Mouse (Mus musculus) layer of hippocampus, postnatal 14 days (tissue): ENCODE data around the gene Tmem178. TPM values are rescaled to one million over a fixed set of nuclear protein-coding genes. Genes with fewer than 3 reads are reported as not detected.

Experiments used
- DNase-seq, 2 experiments: peaks; one replicate each; pipeline ENCODE4 v3.0.0; 2021 to 2022; ENCODE audit warnings: low spot score in 2 of 2, mixed read lengths in 1 of 2
- total RNA-seq, 2 experiments: library from RNA; stranded (reverse); gene quantifications; 2 replicates each; pipeline ENCODE4 v1.2.3; 2021

Gene Tmem178
- total RNA-seq, 2 experiments from 2014 or later, result 79.3 to 93.2 TPM

DNA sequence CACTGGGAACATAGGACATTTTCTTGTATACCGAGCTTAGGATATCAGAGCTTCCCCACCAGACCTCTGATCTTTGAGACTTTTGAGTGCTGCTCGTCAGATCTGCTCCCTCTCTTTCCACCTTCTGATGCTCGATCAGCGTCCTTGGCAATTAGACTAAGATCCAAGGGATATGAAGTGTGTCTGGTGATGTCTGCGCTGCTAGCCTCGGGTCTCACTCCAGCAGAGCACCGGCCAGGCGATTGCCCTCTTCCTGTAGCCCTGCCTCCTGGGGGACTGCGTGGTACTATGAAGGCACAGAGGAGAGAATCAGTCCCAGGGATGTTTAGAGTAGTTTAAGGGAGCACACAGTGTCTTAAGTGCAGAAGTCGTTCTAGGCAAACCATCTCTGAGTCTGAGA lies 38.5 kb downstream of the Tmem178 start:
- DNase-seq, result no peak

DNA sequence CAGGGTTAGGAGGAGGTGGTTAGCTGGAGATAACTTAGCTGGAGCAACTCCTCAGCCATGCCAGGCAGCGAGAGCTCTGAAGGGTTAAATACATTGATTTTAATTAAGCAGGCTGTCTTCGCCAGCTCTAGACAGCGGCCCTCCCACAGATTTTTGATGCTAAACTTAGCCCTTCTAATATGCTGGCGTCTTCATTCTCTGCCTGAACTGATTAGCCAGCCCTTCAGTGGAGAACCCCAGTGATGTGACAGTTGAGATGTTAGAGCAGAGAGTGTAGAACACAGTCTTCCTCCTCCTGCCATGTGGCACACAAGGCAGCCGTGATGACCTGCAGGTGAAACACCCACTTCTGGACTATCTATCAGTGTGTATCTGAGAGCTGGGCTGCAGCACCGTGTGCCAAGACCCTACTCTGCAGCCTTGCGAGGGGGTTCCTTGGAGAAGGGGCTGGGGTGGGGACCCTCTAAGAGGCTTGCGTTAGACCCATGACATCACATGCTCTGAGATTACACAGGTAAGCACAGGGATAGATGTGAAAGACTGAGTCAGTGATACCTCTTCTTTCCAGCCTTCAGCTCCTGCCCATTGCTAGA lies 47.2 kb downstream of the Tmem178 start:
- no peak for DNase-seq

DNA sequence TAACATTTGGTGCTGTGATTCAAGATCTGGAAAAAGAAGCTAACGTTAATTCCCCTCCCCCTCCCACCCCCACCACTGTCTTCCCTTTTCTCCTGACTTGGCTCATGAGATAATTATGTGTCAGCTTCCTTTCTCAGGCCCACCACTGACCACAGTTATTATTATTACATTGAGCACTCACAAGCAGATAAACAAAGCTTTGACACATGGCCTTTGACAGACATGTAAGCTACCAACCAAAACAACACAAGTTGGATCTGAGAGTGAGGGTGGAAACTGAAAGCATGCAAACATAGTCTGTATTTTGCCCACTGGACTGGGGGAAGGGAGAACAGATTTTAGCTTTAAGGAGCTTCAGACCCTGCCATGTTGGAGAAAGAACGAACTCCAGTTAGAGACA lies 52.8 kb downstream of the Tmem178 start:
- DNase-seq, result no peak

DNA sequence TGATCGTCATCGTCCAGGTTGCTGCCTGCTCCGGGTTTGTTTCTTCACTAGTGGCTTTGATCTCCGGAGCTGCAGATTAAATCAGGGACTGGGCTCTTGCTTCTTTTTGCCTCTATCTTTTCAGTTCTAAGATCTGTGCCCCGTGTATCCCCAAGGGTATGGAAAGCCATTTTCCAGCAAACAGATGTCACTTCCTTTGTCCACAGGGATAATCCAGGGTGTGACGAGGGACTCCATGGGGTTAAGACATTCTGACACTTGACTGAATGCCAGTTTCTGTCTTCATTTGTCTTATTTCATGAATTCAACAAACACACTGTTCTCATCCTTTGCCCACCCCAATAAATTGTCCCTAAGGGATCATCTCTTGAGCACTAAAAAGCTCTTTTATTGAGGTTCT lies 54.5 kb downstream of the Tmem178 start:
- no peak for DNase-seq

DNA sequence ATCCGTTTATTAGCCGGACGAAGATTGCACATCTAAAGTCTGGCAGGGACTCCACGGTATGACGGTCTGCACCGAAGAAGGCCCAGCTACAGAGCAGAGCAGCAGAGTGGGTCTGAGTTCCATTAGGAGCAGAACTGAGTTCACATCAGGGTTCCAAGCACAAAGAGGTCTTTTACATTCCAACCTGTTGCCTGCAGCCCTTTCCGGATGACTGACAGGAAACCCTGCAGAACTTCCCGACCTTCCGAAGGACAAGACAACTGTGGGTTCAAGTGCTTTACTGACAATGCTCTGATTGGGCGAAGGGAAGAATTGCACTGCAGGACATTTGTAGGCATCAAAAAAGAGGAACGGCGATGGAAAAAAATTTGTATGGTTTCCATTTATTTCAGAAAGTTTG lies 56.6 kb downstream of the Tmem178 start:
- DNase-seq, result no peak

DNA sequence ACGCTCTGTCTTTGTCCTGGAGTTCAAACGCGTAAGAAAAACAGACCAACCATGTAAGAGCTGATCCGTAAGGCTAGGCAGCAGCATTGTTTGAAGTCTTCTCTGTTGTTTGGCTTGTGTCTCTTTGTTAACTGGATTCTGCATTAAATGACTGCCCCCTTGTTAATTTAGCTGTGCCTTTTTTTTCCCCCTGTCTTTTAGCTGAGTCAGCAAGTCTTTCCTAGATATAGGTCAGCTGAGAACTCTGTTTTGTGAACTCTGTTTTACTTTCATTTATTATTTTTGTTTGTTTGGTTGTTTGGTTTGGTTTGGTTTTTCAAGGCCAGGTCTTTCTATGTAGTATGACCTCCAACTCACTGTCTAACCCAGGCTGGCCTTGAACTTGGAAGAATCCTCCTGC lies 57.2 kb downstream of the Tmem178 start:
- DNase-seq, result no peak

DNA sequence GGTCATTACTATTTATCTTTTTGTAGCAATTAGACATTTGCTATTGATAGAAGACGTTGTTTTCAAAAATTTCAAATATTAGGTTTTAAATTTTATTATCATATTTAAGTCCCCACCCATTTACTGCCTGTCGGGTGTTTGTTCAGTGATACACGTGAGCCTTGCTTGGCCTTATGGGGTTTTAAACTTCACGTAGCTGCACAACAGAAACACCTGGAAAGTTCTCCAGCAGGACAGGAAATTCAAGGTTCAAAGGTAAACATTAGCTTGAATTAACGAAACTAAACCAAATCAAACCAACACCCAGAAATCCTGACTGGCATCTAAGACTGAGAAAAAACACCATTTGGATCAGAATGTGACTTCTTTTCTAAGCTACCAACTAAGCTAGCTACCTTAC lies 57.7 kb downstream of the Tmem178 start:
- no peak for DNase-seq

DNA sequence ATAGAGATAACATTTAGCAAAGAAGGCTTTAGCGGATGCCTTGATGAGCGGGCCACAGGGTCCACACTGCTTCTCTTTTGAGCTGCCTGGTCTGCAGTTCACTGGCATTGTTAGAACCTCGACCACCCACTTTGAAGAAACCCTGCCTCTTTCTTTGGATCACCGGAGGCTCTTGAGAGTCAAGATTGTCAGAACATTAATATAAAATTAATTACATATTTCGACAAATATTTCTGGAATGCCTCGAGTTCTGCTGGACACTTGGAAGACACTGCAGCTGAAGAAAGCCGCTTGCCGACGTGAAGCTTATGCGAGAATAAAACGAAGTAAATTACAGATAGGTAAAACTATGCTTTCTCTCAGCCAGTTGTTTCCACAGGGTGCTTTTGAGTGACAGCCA lies 60.0 kb downstream of the Tmem178 start:
- DNase-seq, result no peak

DNA sequence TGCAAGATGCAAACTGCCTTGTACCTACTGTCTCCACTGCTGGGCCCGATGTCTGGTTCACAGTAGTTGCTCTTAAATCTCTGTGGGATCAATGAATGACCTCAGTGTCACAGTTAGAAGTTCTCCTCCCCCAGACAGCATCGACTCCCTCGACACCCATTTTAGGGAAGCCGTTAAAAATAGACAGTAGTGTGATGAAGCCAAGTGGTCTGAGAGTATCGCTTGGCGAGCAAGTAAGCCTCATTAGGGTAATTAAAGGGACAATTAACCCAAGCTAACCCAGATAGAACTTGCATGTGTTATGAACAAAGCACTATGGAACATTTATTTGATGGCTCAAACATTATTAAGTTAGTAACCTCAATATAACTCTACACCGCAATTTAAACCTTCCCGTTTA lies 60.9 kb downstream of the Tmem178 start:
- DNase-seq, result no peak

DNA sequence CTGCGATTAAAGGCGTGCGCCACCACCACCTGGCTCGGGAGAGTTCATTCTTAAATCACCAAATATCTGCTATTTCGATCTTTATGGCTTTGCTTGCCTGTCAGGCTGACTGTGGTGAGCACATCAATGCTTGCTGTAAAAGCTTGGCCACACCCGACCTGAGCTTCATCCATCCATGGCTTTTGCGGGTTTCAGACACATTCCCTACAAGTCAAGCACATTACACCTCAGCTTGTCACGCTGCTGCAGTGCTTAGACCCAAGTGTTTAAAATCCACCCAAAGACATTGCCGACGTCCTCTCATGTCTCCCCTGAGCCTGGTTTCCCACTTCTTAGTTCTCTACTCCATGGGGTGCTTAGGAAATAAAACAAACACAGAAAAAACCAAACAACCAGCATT lies 64.7 kb downstream of the Tmem178 start:
- DNase-seq, result no peak

DNA sequence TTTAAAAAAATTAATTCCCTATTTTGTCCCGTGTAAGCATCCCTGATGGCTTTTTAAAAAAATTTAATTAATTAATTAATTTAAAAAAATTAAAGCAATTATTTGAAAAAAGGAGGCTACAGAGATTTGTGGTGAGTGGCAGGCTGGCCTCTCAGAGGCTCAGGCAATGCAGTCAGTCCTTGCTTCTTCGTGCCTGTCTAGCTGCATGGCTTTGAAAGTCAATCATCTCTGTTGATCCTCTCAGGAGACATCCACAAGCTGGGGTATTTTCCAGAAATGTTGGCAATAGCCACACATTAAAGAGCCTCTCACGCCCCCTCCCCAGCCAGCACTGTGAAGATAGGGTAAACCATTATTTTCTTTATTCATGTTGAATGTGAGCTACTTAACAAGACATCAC lies 65.8 kb downstream of the Tmem178 start:
- DNase-seq, result no peak

DNA sequence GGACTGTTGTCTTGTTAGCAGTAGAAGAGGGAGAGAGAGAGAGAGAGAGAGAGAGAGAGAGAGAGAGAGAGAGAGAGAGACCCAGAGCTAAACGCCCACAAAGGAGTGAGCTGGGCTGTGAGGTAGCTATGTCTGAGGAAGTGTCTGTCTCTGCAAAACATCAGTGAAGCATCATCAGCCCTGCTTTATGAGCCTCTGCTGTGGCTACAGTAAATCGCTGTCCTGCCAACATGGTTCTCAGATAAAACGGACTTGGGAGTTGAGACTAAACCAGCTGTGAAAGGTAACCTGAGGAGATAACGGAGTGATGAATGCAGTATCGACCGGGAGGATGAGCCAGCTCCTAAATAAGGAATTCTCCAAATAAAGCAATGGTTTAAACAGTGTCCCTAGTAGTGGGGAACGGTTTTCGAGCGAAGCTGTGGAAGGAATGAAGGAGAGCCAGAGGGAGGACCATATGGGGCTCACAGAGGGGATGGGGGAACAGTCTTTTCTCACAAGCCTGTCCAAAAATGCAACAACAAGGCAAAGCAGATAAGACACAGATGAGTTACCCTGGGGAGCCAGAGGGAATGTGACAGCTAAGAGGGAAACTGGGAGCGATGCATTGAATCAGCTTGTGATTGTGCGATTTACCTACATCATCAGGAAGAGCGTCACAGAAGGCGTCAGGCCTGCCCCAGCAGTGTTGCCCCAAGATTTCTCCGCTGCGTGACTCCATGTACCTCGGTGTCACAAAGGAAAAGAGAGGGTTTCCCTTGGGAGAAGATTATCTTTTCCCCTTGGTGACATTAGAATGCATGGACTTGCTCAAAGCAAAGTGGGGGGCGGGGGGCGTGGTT lies 66.6 kb downstream of the Tmem178 start:
- peak; percentile 39 to 53 for DNase-seq

DNA sequence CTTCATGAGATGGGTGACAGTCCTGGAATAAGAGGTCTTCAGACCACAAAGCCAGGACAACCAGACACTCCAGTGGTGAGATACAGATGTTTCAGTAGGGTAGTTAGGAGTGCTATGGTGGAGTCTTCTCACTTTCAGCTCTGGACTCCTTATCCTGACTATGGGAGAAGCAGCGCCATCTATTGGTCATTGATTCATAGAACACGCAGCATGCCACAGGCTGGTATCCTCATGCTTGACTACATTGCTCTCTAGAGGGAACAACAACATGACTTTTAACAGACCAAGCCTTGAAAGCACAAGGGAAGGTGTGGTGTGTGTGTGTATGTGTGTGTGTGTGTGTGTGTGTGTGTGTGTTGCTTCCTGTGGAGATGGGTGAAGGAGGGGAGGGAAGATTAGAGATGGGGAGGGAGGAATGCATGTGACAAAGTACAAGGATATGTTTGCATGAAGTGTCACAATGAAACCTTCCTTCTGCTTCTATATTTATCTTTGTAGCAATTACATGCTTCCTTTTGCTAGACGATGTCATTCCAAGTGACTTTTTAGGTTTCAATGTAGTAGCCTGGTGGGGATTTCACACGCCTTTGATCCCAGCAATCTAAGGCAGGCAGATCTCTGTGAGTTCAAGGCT lies 71.5 kb downstream of the Tmem178 start:
- DNase-seq, result peak; percentile 31 to 79

DNA sequence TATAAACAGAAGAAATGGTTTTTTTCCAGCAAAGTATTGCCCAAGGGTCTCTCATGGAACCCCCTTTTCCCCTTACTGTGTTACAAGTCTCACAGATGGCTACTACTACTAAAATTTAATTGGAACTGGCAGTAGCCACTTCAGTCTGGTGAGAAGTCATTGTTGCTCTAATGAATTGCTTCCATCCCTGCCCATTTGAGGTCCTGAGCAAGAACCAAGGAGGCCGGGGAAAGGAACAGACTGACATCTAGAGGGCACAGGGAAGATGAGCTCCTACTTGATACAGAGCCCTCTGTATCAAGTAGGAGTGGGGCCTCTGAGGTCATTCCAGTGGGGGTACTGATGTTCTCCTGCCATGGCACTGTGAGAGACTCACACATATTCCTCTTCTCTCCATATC lies 72.7 kb downstream of the Tmem178 start:
- DNase-seq, result no peak

DNA sequence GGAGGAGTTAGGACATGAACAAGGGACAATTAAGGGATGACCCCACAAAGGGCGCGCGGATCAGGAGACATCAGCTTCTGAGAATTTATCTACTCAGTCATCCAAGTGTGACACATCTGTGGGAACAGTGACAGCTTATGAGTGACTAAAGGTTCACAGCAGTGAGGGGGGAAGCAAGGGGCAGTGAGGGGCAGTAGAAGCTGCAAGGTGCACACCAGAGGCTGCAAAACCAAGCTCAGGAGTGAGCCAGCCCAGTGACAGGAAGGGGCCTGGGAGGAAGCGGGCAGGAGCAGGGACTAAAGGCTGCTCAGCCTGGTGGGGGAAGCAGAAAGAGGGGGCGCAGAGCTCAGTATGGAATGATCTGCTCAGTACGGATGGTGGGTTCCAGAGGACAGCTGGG lies 82.9 kb downstream of the Tmem178 start:
- no peak for DNase-seq

DNA sequence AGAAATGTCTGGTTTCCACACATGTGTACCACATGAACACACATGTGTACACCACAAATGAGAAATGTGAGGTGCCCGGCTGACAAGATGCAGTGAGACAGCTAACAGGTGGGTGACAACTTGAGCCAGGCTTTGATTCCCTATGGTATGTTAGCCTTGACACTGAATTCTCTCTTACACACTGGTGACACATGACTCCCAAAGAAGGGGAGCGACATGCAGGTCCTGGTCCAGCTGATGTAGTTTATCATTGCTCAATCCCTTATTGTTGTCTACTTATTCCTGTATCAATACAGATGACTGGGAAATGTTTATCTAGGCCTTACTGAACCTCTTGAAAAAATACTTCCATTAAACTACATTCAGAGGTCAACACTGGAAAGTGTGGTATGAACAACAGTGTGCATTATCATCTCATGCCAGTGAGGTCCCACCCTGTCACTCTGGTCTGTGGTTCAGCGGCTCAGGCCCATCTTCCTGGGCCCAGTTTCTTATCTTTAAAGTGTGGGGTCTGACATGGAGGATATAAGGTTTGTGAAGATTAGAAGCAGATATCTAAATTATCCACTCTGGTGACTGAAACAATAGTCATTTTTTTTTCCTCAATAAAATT lies 87.5 kb downstream of the Tmem178 start:
- DNase-seq, result no peak

DNA sequence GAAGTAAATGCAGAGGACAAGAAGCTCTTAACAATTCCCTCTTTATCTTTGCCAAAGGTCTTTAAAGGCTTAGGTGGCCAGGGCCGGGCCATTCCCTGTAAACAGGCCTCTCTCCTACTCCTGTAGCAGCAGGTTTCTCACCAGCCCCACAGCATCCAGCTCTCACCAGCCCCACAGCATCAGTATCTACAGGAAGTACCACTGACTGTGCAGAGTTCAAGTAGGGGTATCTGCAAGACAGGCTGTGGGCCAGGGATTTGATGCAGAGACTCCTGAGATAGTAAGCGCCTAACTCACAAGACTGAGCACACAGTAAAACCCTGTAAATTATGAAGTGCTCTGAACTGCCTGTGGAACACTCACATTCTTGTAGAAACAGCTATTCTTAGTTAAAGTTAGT lies 88.5 kb downstream of the Tmem178 start:
- DNase-seq, result no peak

DNA sequence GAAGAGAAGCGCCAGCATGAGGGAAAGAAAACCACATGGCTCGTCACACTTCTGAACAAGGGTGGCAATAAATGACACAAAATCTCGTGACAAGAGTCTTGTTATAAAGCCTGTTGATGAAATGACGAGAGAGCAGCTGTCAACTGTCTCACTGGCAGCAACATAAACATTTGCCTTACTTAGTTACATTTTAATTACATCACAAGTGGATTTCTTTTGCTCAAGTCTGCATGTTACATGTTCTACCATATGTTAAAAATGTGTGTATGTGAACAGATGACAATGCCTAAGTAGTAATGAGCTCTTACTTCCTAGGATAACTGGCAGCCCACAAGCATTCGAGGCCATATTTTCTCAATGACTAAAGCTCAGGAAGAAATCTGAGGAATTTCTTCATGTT lies 90.9 kb downstream of the Tmem178 start:
- DNase-seq, result no peak

DNA sequence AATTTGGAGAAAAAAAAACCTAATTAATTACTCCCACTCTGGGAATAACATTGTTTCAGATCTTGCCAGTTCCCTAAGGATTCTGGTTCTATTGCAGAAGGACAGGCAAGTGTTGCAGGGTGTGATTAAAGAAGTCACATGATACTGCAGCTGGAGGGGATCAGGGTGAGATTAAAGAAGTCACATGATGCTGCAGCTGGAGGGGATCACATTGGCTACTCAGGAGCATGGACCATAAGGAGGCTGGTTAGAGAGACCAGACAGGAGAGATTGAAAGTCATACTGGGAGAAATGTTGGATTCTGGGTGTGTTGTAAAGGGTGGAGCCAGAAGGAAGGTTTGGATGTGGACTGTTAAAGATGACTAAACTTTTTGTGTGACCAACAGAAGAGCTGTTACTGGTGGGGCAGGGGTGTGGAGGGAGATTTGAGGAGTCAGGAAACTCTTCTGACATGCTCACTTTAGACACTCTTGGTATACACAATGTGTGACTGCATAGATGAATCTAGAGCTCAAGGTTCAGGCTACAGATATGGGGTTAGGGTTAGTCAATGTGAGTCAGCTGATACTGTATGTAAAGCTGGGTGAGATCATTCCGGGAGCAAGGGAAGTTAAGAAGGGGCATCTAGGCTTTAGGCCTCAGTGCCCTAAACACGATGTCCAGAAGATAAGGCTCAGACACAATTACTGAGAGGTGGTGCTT lies 94.4 kb downstream of the Tmem178 start:
- DNase-seq, result no peak

DNA sequence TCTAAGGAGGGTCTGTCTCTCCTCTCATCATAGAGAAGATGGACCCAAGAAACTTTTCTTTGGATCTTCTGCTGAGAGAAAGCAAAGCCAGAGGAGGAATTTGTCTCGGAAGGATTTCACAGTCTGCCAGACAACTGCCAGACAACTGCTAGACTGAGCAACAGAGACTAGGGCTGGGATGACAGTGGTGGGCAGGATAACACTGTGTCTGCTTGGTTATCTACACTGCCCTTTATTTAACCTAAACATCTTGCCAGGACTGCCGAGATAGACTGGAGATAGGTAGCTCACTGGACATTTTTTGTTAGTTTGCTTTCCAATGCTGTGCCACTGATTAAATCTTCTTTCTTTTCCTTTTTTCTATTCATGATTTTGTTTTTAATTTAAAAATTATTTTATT lies 97.2 kb downstream of the Tmem178 start:
- no peak for DNase-seq

DNA sequence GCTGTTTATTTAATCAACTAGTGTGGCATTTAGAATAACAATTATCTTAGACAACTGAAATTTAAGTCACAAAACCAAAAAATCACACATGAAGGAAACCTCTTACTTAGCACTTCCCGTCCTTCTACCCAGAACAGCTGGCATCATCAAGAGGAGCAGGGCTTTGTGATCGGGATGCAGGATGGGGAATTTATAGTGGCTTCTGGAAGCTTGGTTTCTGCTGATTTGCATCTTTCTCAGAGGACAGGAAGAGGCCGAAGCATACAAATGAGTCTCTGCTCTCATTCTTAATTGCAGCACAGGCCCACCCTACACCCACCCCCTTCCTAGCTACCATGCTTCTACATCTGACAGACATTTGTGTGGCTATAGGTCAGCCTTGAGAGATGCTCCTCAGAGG lies 99.9 kb downstream of the Tmem178 start:
- DNase-seq, result no peak

DNA sequence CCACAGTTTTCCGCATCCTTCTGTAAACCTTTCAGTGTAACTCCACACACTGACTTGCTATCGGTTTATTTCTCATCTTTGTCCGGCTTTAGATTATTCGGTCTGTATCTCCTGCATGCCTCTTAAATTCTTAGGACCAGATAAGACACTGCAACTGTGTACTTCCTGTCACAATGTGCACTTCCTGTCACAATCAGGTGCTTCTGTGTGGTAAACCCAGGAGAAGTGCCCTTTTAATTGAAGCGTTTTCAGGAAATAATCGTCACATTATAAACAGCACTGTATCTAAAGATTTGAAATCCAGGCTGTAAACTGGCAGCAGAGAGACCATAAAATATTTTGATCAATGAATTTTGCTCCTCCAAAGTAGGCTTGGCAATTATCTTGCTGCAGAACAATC lies 100.7 kb downstream of the Tmem178 start:
- no peak for DNase-seq
